ENCODE assay signal across 21 mouse cellular contexts in genomic region chr11:79291651-79292050, GRCm38 (mm10). TPM values are rescaled to one million over a fixed set of nuclear protein-coding genes. Genes with fewer than 3 reads are reported as not detected.
DNase-seq lines count a peak whose midpoint lies in the region; ATAC-seq and TF ChIP-seq lines count a peak whose summit lies in the region.
"Had no signal": no experiment of that assay in that cellular context is flagged by ENCODE, and none has a peak within 500 bp of the region (broad histone marks: within the 10 kb centered on the region; RNA-seq: fewer than 3 reads in every experiment).

No protein-coding gene starts in this region.

- no peak for DNase-seq in kidney, postnatal 0 days (ENCODE audit: low spot score)
- no peak for DNase-seq in kidney, adult 11 months
- no peak for DNase-seq in spleen, postnatal 4 days (ENCODE audit: low spot score in 2 of 2)
- DNase-seq: adrenal gland, adult 2 months; adrenal gland, postnatal 25 days; cerebellum, adult 2 months; cerebellum, postnatal 10 days; forebrain, postnatal 0 days; gastrocnemius, postnatal 36 days; heart, adult 2 months; heart, postnatal 14 days had no signal

- no peak for TF ChIP-seq CTCF in intestine, postnatal 0 days (IDR thresholded peaks at IDR 0.05; ENCODE audit: low read depth)
- TF ChIP-seq CTCF in kidney, postnatal 0 days (IDR thresholded peaks at IDR 0.05; ENCODE audit: low read depth), result no peak

- no peaks in the 10 kb centered on the region for H3K9me3 ChIP-seq in intestine, embryonic 15.5 days
- no peaks in the 10 kb centered on the region for H3K9me3 ChIP-seq in intestine, postnatal 0 days (ENCODE audit: control insufficient read depth)
- no peaks in the 10 kb centered on the region for H3K9me3 ChIP-seq in kidney, postnatal 0 days (replicated peaks; ENCODE audit: low read length)
- no peaks in the 10 kb centered on the region for H3K9me3 ChIP-seq in intestine, embryonic 16.5 days (ENCODE audit: control insufficient read depth, low read length)
- H3K9me3 ChIP-seq: embryonic facial prominence, embryonic 10.5 days; forebrain, embryonic 13.5 days; heart, embryonic 15.5 days; hindbrain, embryonic 10.5 days; hindbrain, embryonic 15.5 days had no signal

- H3K27me3 ChIP-seq in intestine, embryonic 15.5 days (replicated peaks), result no peaks in the 10 kb centered on the region
- no peaks in the 10 kb centered on the region for H3K27me3 ChIP-seq in intestine, postnatal 0 days (replicated peaks; ENCODE audit: control insufficient read depth, insufficient read depth, low read length)
- H3K27me3 ChIP-seq in kidney, postnatal 0 days (ENCODE audit: insufficient read depth, low read length), result no peaks in the 10 kb centered on the region
- H3K27me3 ChIP-seq in intestine, embryonic 16.5 days (replicated peaks; ENCODE audit: control insufficient read depth, insufficient read depth, low read length), result no peaks in the 10 kb centered on the region
- H3K27me3 ChIP-seq: forebrain, embryonic 13.5 days; heart, embryonic 15.5 days; hindbrain, embryonic 15.5 days had no signal

- peaks cover 17% of the 10 kb centered on the region for H3K4me1 ChIP-seq in intestine, embryonic 15.5 days (replicated peaks)
- H3K4me1 ChIP-seq in intestine, postnatal 0 days (replicated peaks; ENCODE audit: control insufficient read depth, insufficient read depth, low read length), result peaks cover 14% of the 10 kb centered on the region; the same call in 1 of the 2 replicates
- H3K4me1 ChIP-seq in kidney, postnatal 0 days (replicated peaks; ENCODE audit: insufficient read depth, low read length), result peaks cover 45% of the 10 kb centered on the region
- peaks cover 47% of the 10 kb centered on the region for H3K4me1 ChIP-seq in intestine, embryonic 16.5 days (ENCODE audit: control insufficient read depth, insufficient read depth, low read length)
- H3K4me1 ChIP-seq: forebrain, embryonic 13.5 days; hindbrain, embryonic 10.5 days had no signal

- peak overlapping the region; percentile 42 for H3K27ac ChIP-seq in intestine, embryonic 15.5 days
- H3K27ac ChIP-seq in intestine, postnatal 0 days (ENCODE audit: low read depth, low read length), result no peak overlapping the region
- H3K27ac ChIP-seq in kidney, postnatal 0 days, result peak overlapping the region; percentile 57
- peak overlapping the region; percentile 14; the same call in 1 of the 2 replicates for H3K27ac ChIP-seq in intestine, embryonic 16.5 days (ENCODE audit: low read length)
- H3K27ac ChIP-seq: embryonic facial prominence, embryonic 10.5 days; forebrain, embryonic 13.5 days; heart, adult 2 months; heart, embryonic 15.5 days; hindbrain, embryonic 10.5 days; hindbrain, embryonic 15.5 days had no signal

- no peaks in the 10 kb centered on the region for H3K36me3 ChIP-seq in intestine, embryonic 15.5 days
- no peaks in the 10 kb centered on the region for H3K36me3 ChIP-seq in intestine, postnatal 0 days (ENCODE audit: control insufficient read depth, insufficient read depth)
- H3K36me3 ChIP-seq in kidney, postnatal 0 days (ENCODE audit: insufficient read depth, low read length), result no peaks in the 10 kb centered on the region
- no peaks in the 10 kb centered on the region for H3K36me3 ChIP-seq in intestine, embryonic 16.5 days (ENCODE audit: control insufficient read depth, insufficient read depth, low read length)
- H3K36me3 ChIP-seq: embryonic facial prominence, embryonic 10.5 days; heart, embryonic 15.5 days; hindbrain, embryonic 10.5 days; hindbrain, embryonic 15.5 days had no signal

- 0 out of 2 replicates have a peak overlapping the region, but pooled peaks have one; percentile 5 for H3K4me2 ChIP-seq in intestine, embryonic 15.5 days (replicated peaks)
- H3K4me2 ChIP-seq in intestine, postnatal 0 days (replicated peaks; ENCODE audit: low read depth), result no peak overlapping the region
- H3K4me2 ChIP-seq in kidney, postnatal 0 days (ENCODE audit: low read length), result no peak overlapping the region
- H3K4me2 ChIP-seq in intestine, embryonic 16.5 days (ENCODE audit: low read depth, low read length), result no peak overlapping the region
- H3K4me2 ChIP-seq: forebrain, embryonic 13.5 days; heart, embryonic 11.5 days; heart, embryonic 15.5 days; hindbrain, embryonic 15.5 days had no signal

- H3K4me3 ChIP-seq in intestine, embryonic 15.5 days (replicated peaks), result no peak overlapping the region
- H3K4me3 ChIP-seq in intestine, postnatal 0 days (ENCODE audit: low read depth, low read length), result no peak overlapping the region
- no peak overlapping the region for H3K4me3 ChIP-seq in kidney, postnatal 0 days (replicated peaks; ENCODE audit: low read depth, low read length)
- H3K4me3 ChIP-seq in intestine, embryonic 16.5 days (ENCODE audit: low read length), result no peak overlapping the region
- H3K4me3 ChIP-seq: embryonic facial prominence, embryonic 10.5 days; forebrain, embryonic 13.5 days; heart, adult 2 months; heart, embryonic 15.5 days; hindbrain, embryonic 10.5 days; hindbrain, embryonic 15.5 days had no signal

- ATAC-seq in intestine, embryonic 15.5 days, result peak; percentile 29; the same call in 1 of the 2 replicates
- no peak for ATAC-seq in intestine, postnatal 0 days
- no peak for ATAC-seq in kidney, postnatal 0 days (replicated peaks; ENCODE audit: low FRiP score, low read depth)
- no peak for ATAC-seq in intestine, embryonic 16.5 days
- ATAC-seq: forebrain, embryonic 13.5 days; forebrain, postnatal 0 days had no signal

- no peak overlapping the region for H3K9ac ChIP-seq in intestine, embryonic 15.5 days
- H3K9ac ChIP-seq in intestine, postnatal 0 days (ENCODE audit: low read depth, low read length), result no peak overlapping the region
- H3K9ac ChIP-seq in kidney, postnatal 0 days (ENCODE audit: low read depth, low read length), result no peak overlapping the region
- H3K9ac ChIP-seq in intestine, embryonic 16.5 days (ENCODE audit: low read depth, low read length), result no peak overlapping the region
- H3K9ac ChIP-seq: forebrain, embryonic 13.5 days; forebrain, postnatal 0 days; heart, embryonic 15.5 days; hindbrain, embryonic 15.5 days had no signal

- 51% methylated on average over 5 of the region's 5 CpGs for WGBS in intestine, embryonic 15.5 days
- 35% methylated on average over 5 of the region's 5 CpGs for WGBS in intestine, postnatal 0 days
- WGBS in kidney, postnatal 0 days, result 24% methylated on average over 5 of the region's 5 CpGs
- WGBS in intestine, embryonic 16.5 days, result 54% methylated on average over 5 of the region's 5 CpGs

RNA-seq across cellular contexts. Expression of gene Gm9964, which starts 5.1 kb away (rescaled TPM):
- polyA plus RNA-seq in intestine, embryonic 15.5 days (2015; fragmentation: Nextera tagmentation; extraction: Ambion mirVana), result not detected in 2 replicates
- not detected in 2 replicates for polyA plus RNA-seq in intestine, postnatal 0 days (2015; fragmentation: Nextera tagmentation; extraction: Ambion mirVana)
- polyA plus RNA-seq in kidney, postnatal 0 days (2015; fragmentation: Nextera tagmentation; extraction: Ambion mirVana), result not detected in 2 replicates
- polyA plus RNA-seq in intestine, embryonic 16.5 days (2015; fragmentation: Nextera tagmentation; extraction: Ambion mirVana), result not detected in 2 replicates
- polyA plus RNA-seq: adrenal gland, adult 2 months; cerebellum, adult 2 months; embryonic facial prominence, embryonic 10.5 days; embryonic facial prominence, embryonic 14.5 days; forebrain, embryonic 13.5 days; forebrain, postnatal 0 days; heart, adult 2 months; heart, embryonic 11.5 days; heart, embryonic 15.5 days; hindbrain, embryonic 10.5 days; hindbrain, embryonic 15.5 days had no signal

RNA-seq across cellular contexts. Expression of gene Wsb1, which starts 37.2 kb away (rescaled TPM):
- 166 and 207 TPM in 2 replicates for polyA plus RNA-seq in intestine, embryonic 15.5 days (2015; fragmentation: Nextera tagmentation; extraction: Ambion mirVana)
- polyA plus RNA-seq in intestine, postnatal 0 days (2015; fragmentation: Nextera tagmentation; extraction: Ambion mirVana), result 64.7 and 70.5 TPM in 2 replicates
- 265 and 274 TPM in 2 replicates for polyA plus RNA-seq in kidney, postnatal 0 days (2015; fragmentation: Nextera tagmentation; extraction: Ambion mirVana)
- 149 and 158 TPM in 2 replicates for polyA plus RNA-seq in intestine, embryonic 16.5 days (2015; fragmentation: Nextera tagmentation; extraction: Ambion mirVana)

RNA-seq across cellular contexts. Expression of gene Nf1, which starts 47.8 kb away (rescaled TPM):
- 4.7 and 5.2 TPM in 2 replicates for polyA plus RNA-seq in intestine, embryonic 15.5 days (2015; fragmentation: Nextera tagmentation; extraction: Ambion mirVana)
- 6.3 and 8.3 TPM in 2 replicates for polyA plus RNA-seq in intestine, postnatal 0 days (2015; fragmentation: Nextera tagmentation; extraction: Ambion mirVana)
- polyA plus RNA-seq in kidney, postnatal 0 days (2015; fragmentation: Nextera tagmentation; extraction: Ambion mirVana), result 8.2 and 9.5 TPM in 2 replicates
- 3.0 and 3.7 TPM in 2 replicates for polyA plus RNA-seq in intestine, embryonic 16.5 days (2015; fragmentation: Nextera tagmentation; extraction: Ambion mirVana)
